17 mouse cellular contexts compared by ENCODE assay signal in the genomic region with DNA sequence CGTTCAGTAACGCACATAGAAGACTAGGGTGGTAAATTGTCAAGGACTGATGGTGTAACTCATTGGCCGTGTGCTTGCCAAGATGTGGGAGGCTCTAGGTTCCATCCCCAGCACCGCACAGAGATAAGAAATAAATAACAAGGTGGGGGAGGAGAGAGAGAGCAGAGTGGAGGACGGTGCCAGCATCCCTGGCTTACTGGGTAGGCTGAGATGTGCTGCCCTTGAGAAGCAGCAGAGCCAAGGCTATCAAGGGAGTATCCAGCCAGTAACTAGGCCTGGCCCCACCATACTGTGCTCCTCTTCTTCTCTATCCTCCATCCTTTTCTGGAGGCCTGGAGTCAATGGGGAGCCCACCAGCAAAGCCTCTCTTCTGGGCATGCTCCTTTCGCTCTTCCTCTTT. TPM values are rescaled to one million over a fixed set of nuclear protein-coding genes. Genes with fewer than 3 reads are reported as not detected.
DNase-seq lines count a peak whose midpoint lies in the region; ATAC-seq and TF ChIP-seq lines count a peak whose summit lies in the region.
"Had no signal": no experiment of that assay in that cellular context is flagged by ENCODE, and none has a peak within 500 bp of the region (broad histone marks: within the 10 kb centered on the region; RNA-seq: fewer than 3 reads in every experiment).

No protein-coding gene starts in this region.

- TF ChIP-seq POLR2A in testis, adult 2 months (IDR thresholded peaks at IDR 0.05; ENCODE audit: control insufficient read depth, low read depth, low read length): no peak

- DNase-seq in cerebellum, adult 9-11 months: peak; percentile 55
- no peak for DNase-seq in cerebellum, postnatal 10 days
- DNase-seq in testis, postnatal 14 days (ENCODE audit: low spot score): no peak
- DNase-seq in left cerebral cortex, postnatal 36 days (ENCODE audit: low spot score in 2 of 2): no peak
- DNase-seq: B cell, adult 2 months; gastrocnemius, postnatal 36 days; lung, embryonic 14.5 days; lung, postnatal 4 days; retina, postnatal 1 day; right cerebral cortex, postnatal 4 days had no signal

- H3K9ac ChIP-seq in hindbrain, embryonic 13.5 days: no peak overlapping the region
- no peak overlapping the region for H3K9ac ChIP-seq in hindbrain, embryonic 12.5 days
- H3K9ac ChIP-seq: kidney, embryonic 15.5 days; liver, embryonic 12.5 days; lung, embryonic 14.5 days; neural tube, embryonic 12.5 days had no signal

- no peak for TF ChIP-seq CTCF in testis, adult 2 months (IDR thresholded peaks at IDR 0.05; ENCODE audit: control insufficient read depth, insufficient read depth, insufficient replicate concordance, low read depth, low read length)

- no peak for ATAC-seq in hindbrain, embryonic 13.5 days (ENCODE audit: low FRiP score)
- no peak for ATAC-seq in hindbrain, embryonic 12.5 days (ENCODE audit: low FRiP score)
- ATAC-seq: intestine, embryonic 16.5 days; liver, embryonic 12.5 days had no signal

- intact Hi-C loops in left cerebral cortex, postnatal 36 days (cut with DNase I): no loop called here

- no peak overlapping the region for H3K4me3 ChIP-seq in hindbrain, embryonic 13.5 days
- H3K4me3 ChIP-seq in hindbrain, embryonic 12.5 days: no peak overlapping the region
- no peak overlapping the region for H3K4me3 ChIP-seq in testis, adult 2 months (ENCODE audit: control insufficient read depth, low read depth, low read length)
- H3K4me3 ChIP-seq: kidney, embryonic 15.5 days; liver, embryonic 12.5 days; neural tube, embryonic 12.5 days had no signal

- H3K4me1 ChIP-seq in hindbrain, embryonic 13.5 days (replicated peaks): peaks cover 77% of the 10 kb centered on the region
- peaks cover 86% of the 10 kb centered on the region for H3K4me1 ChIP-seq in hindbrain, embryonic 12.5 days
- H3K4me1 ChIP-seq in testis, adult 2 months (ENCODE audit: control insufficient read depth, insufficient read depth, low read length): peaks cover 2% of the 10 kb centered on the region; the same call in 1 of the 2 replicates
- H3K4me1 ChIP-seq: liver, embryonic 12.5 days had no signal

- H3K27me3 ChIP-seq in hindbrain, embryonic 13.5 days: no peaks in the 10 kb centered on the region
- H3K27me3 ChIP-seq in hindbrain, embryonic 12.5 days: no peaks in the 10 kb centered on the region
- H3K27me3 ChIP-seq in testis, adult 2 months (ENCODE audit: control insufficient read depth, insufficient read depth, low read length): no peaks in the 10 kb centered on the region
- H3K27me3 ChIP-seq: kidney, embryonic 15.5 days; liver, embryonic 12.5 days; neural tube, embryonic 12.5 days had no signal

- peak overlapping the region; percentile 42; the same call in 1 of the 2 replicates for H3K27ac ChIP-seq in hindbrain, embryonic 13.5 days
- H3K27ac ChIP-seq in hindbrain, embryonic 12.5 days: no peak overlapping the region
- peak overlapping the region; percentile 57 for H3K27ac ChIP-seq in testis, adult 2 months (ENCODE audit: control insufficient read depth, insufficient read depth, low read depth, low read length)
- H3K27ac ChIP-seq: kidney, embryonic 15.5 days; liver, embryonic 12.5 days; neural tube, embryonic 12.5 days had no signal

- WGBS in hindbrain, embryonic 13.5 days: 79% methylated on average over 6 of the region's 6 CpGs
- 87% methylated on average over 6 of the region's 6 CpGs for WGBS in hindbrain, embryonic 12.5 days

- H3K36me3 ChIP-seq in hindbrain, embryonic 13.5 days: no peaks in the 10 kb centered on the region
- H3K36me3 ChIP-seq in hindbrain, embryonic 12.5 days: no peaks in the 10 kb centered on the region
- no peaks in the 10 kb centered on the region for H3K36me3 ChIP-seq in testis, adult 2 months (ENCODE audit: control insufficient read depth, insufficient read depth, low read length)
- H3K36me3 ChIP-seq: liver, embryonic 12.5 days; neural tube, embryonic 12.5 days had no signal

- no peaks in the 10 kb centered on the region for H3K9me3 ChIP-seq in hindbrain, embryonic 13.5 days
- H3K9me3 ChIP-seq in hindbrain, embryonic 12.5 days (replicated peaks): no peaks in the 10 kb centered on the region
- H3K9me3 ChIP-seq: kidney, embryonic 15.5 days; liver, embryonic 12.5 days; neural tube, embryonic 12.5 days had no signal

- H3K4me2 ChIP-seq in hindbrain, embryonic 13.5 days: no peak overlapping the region
- H3K4me2 ChIP-seq in hindbrain, embryonic 12.5 days (replicated peaks): no peak overlapping the region
- H3K4me2 ChIP-seq: kidney, embryonic 15.5 days; liver, embryonic 12.5 days; lung, embryonic 14.5 days had no signal

RNA-seq across cellular contexts. Expression of a gene that starts 9.3 kb away (rescaled TPM):
- polyA plus RNA-seq in hindbrain, embryonic 13.5 days (2015; fragmentation: Nextera tagmentation; extraction: Ambion mirVana): 14.0 and 17.2 TPM in 2 replicates
- 35.5 and 37.5 TPM in 2 replicates for polyA plus RNA-seq in hindbrain, embryonic 12.5 days (2016; fragmentation: Nextera tagmentation; extraction: Ambion mirVana)
- polyA plus RNA-seq in testis, adult 2 months (2012; rRNA removed): 2.7 and 3.3 TPM in 2 replicates
- 10 to 100 TPM; 18.8 to 20.5 TPM for total RNA-seq in left cerebral cortex, postnatal 36 days (2021)
